In genomic region chr12:59013234-59013633, GRCm38 (mm10) we compare ENCODE assay signal across 8 mouse cellular contexts. TPM values are rescaled to one million over a fixed set of nuclear protein-coding genes. Genes with fewer than 3 reads are reported as not detected.
DNase-seq lines count a peak whose midpoint lies in the region; ATAC-seq and TF ChIP-seq lines count a peak whose summit lies in the region.

Gene Gemin2 (plus strand): TSS chr12:59013393.

- peak within 1 kb of the TSS; percentile 65; the same call in 1 of the 2 replicates for H3K27ac ChIP-seq in hindbrain, postnatal 0 days
- H3K27ac ChIP-seq in left cerebral cortex, adult 2 months = peak within 1 kb of the TSS; percentile 88

- peak; percentile 53 for TF ChIP-seq CTCF in hindbrain, postnatal 0 days (IDR thresholded peaks at IDR 0.05; ENCODE audit: low read depth)
- TF ChIP-seq CTCF in left cerebral cortex, adult 2 months (IDR thresholded peaks at IDR 0.05) = peak; percentile 8

- H3K4me3 ChIP-seq in hindbrain, postnatal 0 days (ENCODE audit: low read length) = peak within 1 kb of the TSS; percentile 85
- H3K4me3 ChIP-seq in left cerebral cortex, adult 2 months = peak within 1 kb of the TSS; percentile 86

- H3K4me2 ChIP-seq in hindbrain, postnatal 0 days (ENCODE audit: low read depth, low read length) = peak within 1 kb of the TSS; percentile 80

- under 1% methylated on average over 28 of the region's 28 CpGs for WGBS in hindbrain, postnatal 0 days

- intact Hi-C loops in left cerebral cortex, adult 2 months (cut with DNase I) = no loop called here

- peak; percentile 78 for ATAC-seq in hindbrain, postnatal 0 days
- ATAC-seq in megakaryocyte, adult 5-6 weeks (ENCODE audit: poor library complexity, severe bottlenecking) = peak; percentile 76

- no peaks in the 10 kb centered on the region for H3K9me3 ChIP-seq in hindbrain, postnatal 0 days (ENCODE audit: low read length)

- no peaks in the 10 kb centered on the region; the same call in 1 of the 2 replicates for H3K4me1 ChIP-seq in hindbrain, postnatal 0 days (ENCODE audit: insufficient read depth, low read length)

- H3K9ac ChIP-seq in hindbrain, postnatal 0 days (replicated peaks; ENCODE audit: low read length) = peak within 1 kb of the TSS; percentile 85

- H3K27me3 ChIP-seq in hindbrain, postnatal 0 days (ENCODE audit: insufficient read depth, low read length) = no peaks in the 10 kb centered on the region

- peaks cover 7% of the 10 kb centered on the region; the same call in 1 of the 2 replicates for H3K36me3 ChIP-seq in hindbrain, postnatal 0 days (ENCODE audit: insufficient read depth, low read length)

- peak; percentile 90 for DNase-seq in T-cell, adult 2 months (ENCODE audit: low spot score)
- peak; percentile 91 to 93 for DNase-seq in cerebellum, postnatal 36 days
- DNase-seq in gastrocnemius, adult 18-20 months (ENCODE audit: low spot score) = peak; percentile 90
- peak; percentile 95 for DNase-seq in hindbrain, postnatal 0 days (ENCODE audit: low spot score)
- peak; percentile 85 to 91 for DNase-seq in left cerebral cortex, adult 2 months (ENCODE audit: extremely low spot score in 1 of 2, low spot score in 2 of 2)
- peak; percentile 90 to 91 for DNase-seq in right cerebral cortex, adult 2 months (ENCODE audit: low spot score in 2 of 2)
- DNase-seq in urinary bladder, postnatal 14 days (ENCODE audit: low spot score) = peak; percentile 92

RNA-seq across cellular contexts. Expression of gene Gemin2, which starts in this region (rescaled TPM):
- 1 to 10 TPM; 4.0 to 4.9 TPM for total RNA-seq in gastrocnemius, adult 18-20 months (2021)
- total RNA-seq in hindbrain, postnatal 0 days (2014; rRNA removed) = 3.9 and 6.2 TPM in 2 replicates
- polyA plus RNA-seq in hindbrain, postnatal 0 days (2015; fragmentation: Nextera tagmentation; extraction: Ambion mirVana) = 12.0 and 13.1 TPM in 2 replicates
- total RNA-seq in left cerebral cortex, adult 2 months (2021) = 1 to 10 TPM; 7.0 to 7.3 TPM
- 10.1 and 14.3 TPM in 2 replicates for total RNA-seq in megakaryocyte, adult 5-6 weeks (2015)
- 9.3 and 10.7 TPM in 2 replicates for total RNA-seq in megakaryocyte, adult 5-6 weeks (2017)

Comparison
In these comparisons a context has a peak if more than half of its experiments do, and no peak if none do; other contexts are left out.
1. Peak in every context shown above with its lines: DNase-seq, ATAC-seq, H3K4me3 ChIP-seq and H3K27ac ChIP-seq.